Mouse (Mus musculus) midbrain, embryonic 14.5 days (tissue): ENCODE results near the gene Ppp1r12a. TPM values are rescaled to one million over a fixed set of nuclear protein-coding genes. Genes with fewer than 3 reads are reported as not detected.

Experiments
- ATAC-seq: fragments of 200-750 bp; cut with Nextera tagmentation; 2 replicates; pipeline ENCODE4 v1.8.0; 2017; ENCODE audit warnings: moderate number of reproducible peaks, moderate library complexity; ENCODE audit not compliant: low FRiP score, low TSS enrichment
- DNase-seq: peaks from one replicate; pipeline ENCODE4 v3.0.0-alpha.2; 2015
- H3K27ac ChIP-seq: fragments of 300-500 bp; sonication (generic); replicated peaks from 2 replicates; pipeline ENCODE4 v1.5.1; 2014; ENCODE audit warnings: mild to moderate bottlenecking, low read depth, low read length, moderate library complexity
- H3K27me3 ChIP-seq: fragments of 300-500 bp; sonication (generic); 2 replicates; pipeline ENCODE4 v1.6.1; 2014; ENCODE audit warnings: low read length, control low read depth, mixed read lengths; ENCODE audit not compliant: control insufficient read depth, insufficient read depth
- H3K36me3 ChIP-seq: fragments of 300-500 bp; sonication (generic); 2 replicates; pipeline ENCODE4 v1.6.1; 2014; ENCODE audit warnings: low read length, control low read depth; ENCODE audit not compliant: control insufficient read depth, insufficient read depth
- H3K4me1 ChIP-seq: fragments of 300-500 bp; sonication (generic); 2 replicates; pipeline ENCODE4 v1.6.1; 2014; ENCODE audit warnings: mild to moderate bottlenecking, antibody characterized with exemption, low read length, control low read depth; ENCODE audit not compliant: control insufficient read depth, insufficient read depth
- H3K4me2 ChIP-seq: fragments of 300-500 bp; sonication (generic); 2 replicates; pipeline ENCODE4 v1.6.1; 2014; ENCODE audit warnings: mild to moderate bottlenecking, low read length, moderate library complexity
- H3K4me3 ChIP-seq: fragments of 300-500 bp; sonication (generic); replicated peaks from 2 replicates; pipeline ENCODE4 v1.5.1; 2014; ENCODE audit warnings: low read depth, low read length
- H3K9ac ChIP-seq: fragments of 300-500 bp; sonication (generic); replicated peaks from 2 replicates; pipeline ENCODE4 v1.6.1; 2014; ENCODE audit warnings: mild to moderate bottlenecking, low read length, moderate library complexity
- H3K9me3 ChIP-seq: fragments of 300-500 bp; sonication (generic); 2 replicates; pipeline ENCODE4 v1.6.1; 2016; ENCODE audit warnings: low read length, control low read depth, mixed read lengths; ENCODE audit not compliant: control insufficient read depth
- WGBS: fragments of 180-500 bp; shearing (Covaris S2); extraction: QIAGEN DNeasy Blood & Tissue Kit; methylation state at CpG from one replicate; pipeline ENCODE4 v1.1.7; 2014; 5-methylcytosine and 5-hydroxymethylcytosine counted together
- polyA plus RNA-seq: library from polyadenylated mRNA; unstranded; fragments of >200 nt; fragmentation: Nextera tagmentation; extraction: Ambion mirVana; gene quantifications from 2 replicates; pipeline ENCODE4 v1.2.1, GENCODE M21; 2014

Ppp1r12a gene
- polyA plus RNA-seq, 1 experiment from 2014 or later = 76.2 TPM

DNA sequence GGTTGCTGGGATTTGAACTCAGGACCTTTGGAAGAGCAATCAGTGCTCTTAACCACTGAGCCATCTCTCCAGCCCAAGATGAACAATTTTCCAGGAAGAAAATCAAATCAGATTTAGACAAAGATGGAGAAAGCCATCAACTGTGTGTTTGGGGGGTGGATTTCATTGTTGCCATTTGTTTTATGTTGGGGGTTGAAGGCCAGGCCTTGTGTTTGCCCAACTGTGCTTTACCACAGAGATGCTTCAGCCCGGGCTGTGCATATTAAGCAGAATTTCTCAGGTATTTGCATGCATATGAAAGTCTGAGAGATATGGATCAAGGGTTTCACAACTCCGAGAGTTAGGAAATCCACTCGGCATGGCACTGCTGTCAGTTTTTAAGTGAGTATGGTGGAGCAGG lies 149.4 kb downstream of the Ppp1r12a start:
- WGBS = 91% methylated on average over 3 of the region's 3 CpGs
- no peak for ATAC-seq
- H3K27me3 ChIP-seq = no peaks in the 10 kb centered on the region
- no peaks in the 10 kb centered on the region for H3K4me1 ChIP-seq
- no peak overlapping the region for H3K9ac ChIP-seq
- H3K9me3 ChIP-seq = no peaks in the 10 kb centered on the region
- H3K4me2 ChIP-seq = no peak overlapping the region
- no peak overlapping the region for H3K27ac ChIP-seq
- no peak overlapping the region for H3K4me3 ChIP-seq
- H3K36me3 ChIP-seq = no peaks in the 10 kb centered on the region
- no peak for DNase-seq

GRCm38 (mm10) chr10:108313845-108314244 lies 151.9 kb downstream of the Ppp1r12a start:
- H3K4me3 ChIP-seq = no peak overlapping the region
- H3K9ac ChIP-seq = no peak overlapping the region
- ATAC-seq (no peak), DNase-seq (no peak)
- H3K9me3 ChIP-seq = no peaks in the 10 kb centered on the region
- no peak overlapping the region for H3K27ac ChIP-seq
- no peaks in the 10 kb centered on the region for H3K4me1 ChIP-seq
- 71% methylated on average over 6 of the region's 6 CpGs for WGBS
- H3K36me3 ChIP-seq = no peaks in the 10 kb centered on the region
- H3K27me3 ChIP-seq = no peaks in the 10 kb centered on the region
- no peak overlapping the region for H3K4me2 ChIP-seq

- ATAC-seq (no peak), DNase-seq (no peak)
- no peaks in the 10 kb centered on the region for H3K27me3 ChIP-seq
- no peak overlapping the region for H3K27ac ChIP-seq
- H3K4me3 ChIP-seq = no peak overlapping the region
- no peaks in the 10 kb centered on the region for H3K4me1 ChIP-seq
- WGBS = 92% methylated on average over 8 of the region's 8 CpGs
- no peak overlapping the region for H3K4me2 ChIP-seq
- H3K9ac ChIP-seq = no peak overlapping the region
- H3K9me3 ChIP-seq = no peaks in the 10 kb centered on the region
- H3K36me3 ChIP-seq = no peaks in the 10 kb centered on the region
Observed at GRCm38 (mm10) chr10:108314396-108314795, 152.4 kb downstream of the Ppp1r12a start.

GRCm38 (mm10) chr10:108315236-108315635 lies 153.2 kb downstream of the Ppp1r12a start:
- no peak overlapping the region for H3K4me3 ChIP-seq

DNA sequence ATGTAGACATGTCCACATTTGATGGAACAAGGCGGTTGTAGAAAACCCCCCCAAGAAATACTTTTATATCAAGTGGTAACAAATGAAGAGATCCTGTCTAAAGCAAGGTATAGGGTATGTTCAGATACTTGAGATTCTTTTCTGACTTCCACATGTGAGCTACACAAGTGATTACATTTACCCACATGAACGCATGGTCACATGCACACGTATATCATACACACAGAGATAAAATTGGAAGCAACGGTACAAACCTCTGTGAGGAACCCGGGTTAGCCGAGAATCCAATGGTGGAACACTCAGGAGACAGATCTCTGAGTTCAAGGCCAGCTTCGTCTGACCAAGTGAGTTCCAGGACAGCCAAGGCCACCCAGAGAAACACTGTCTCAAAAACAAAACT lies 166.4 kb downstream of the Ppp1r12a start:
- H3K4me2 ChIP-seq = no peak overlapping the region
- H3K9ac ChIP-seq = no peak overlapping the region
- no peaks in the 10 kb centered on the region for H3K36me3 ChIP-seq
- no peak for DNase-seq
- H3K4me3 ChIP-seq = no peak overlapping the region
- 0 out of 2 replicates have a peak, but pooled peaks cover 4% of the 10 kb centered on the region for H3K4me1 ChIP-seq
- H3K27me3 ChIP-seq = peaks cover 13% of the 10 kb centered on the region; the same call in 1 of the 2 replicates
- H3K9me3 ChIP-seq = no peaks in the 10 kb centered on the region
- WGBS = 93% methylated on average over 7 of the region's 7 CpGs
- ATAC-seq = no peak
- no peak overlapping the region for H3K27ac ChIP-seq

More at GRCm38 (mm10) chr10:108315236-108315635, 153.2 kb downstream of the Ppp1r12a start:
- H3K36me3 ChIP-seq = no peaks in the 10 kb centered on the region
- no peaks in the 10 kb centered on the region for H3K9me3 ChIP-seq
- DNase-seq = no peak
- no peak overlapping the region for H3K9ac ChIP-seq
- no peaks in the 10 kb centered on the region for H3K27me3 ChIP-seq
- no peak overlapping the region for H3K27ac ChIP-seq
- no peak overlapping the region for H3K4me2 ChIP-seq
- WGBS = 97% methylated on average over 7 of the region's 7 CpGs
- no peaks in the 10 kb centered on the region for H3K4me1 ChIP-seq
- ATAC-seq = no peak

DNA sequence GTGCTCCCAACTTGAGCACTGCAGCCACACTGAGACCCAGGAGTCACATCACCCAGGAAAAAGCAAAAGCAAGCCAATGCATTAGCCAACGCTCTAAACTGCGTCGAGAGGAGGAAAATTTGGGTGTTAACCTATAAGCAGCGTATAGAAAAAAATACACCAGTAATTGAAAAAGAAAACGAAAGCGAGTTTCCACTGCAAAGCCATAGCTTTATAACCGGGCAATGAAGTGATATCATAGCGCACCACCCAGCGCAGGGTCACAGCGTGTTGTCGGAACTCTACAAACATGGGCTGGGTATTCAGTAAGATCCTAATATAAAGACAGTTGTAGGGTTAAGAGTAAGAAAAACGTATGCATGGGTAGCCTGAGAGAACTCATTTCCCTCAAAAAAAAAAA lies 167.0 kb downstream of the Ppp1r12a start:
- ATAC-seq = no peak
- DNase-seq = no peak
- Histone ChIP-seq H3K9me3 (no peaks in the 10 kb centered on the region), H3K4me2 (no peak overlapping the region), H3K4me1 (0 out of 2 replicates have a peak, but pooled peaks cover 4% of the 10 kb centered on the region), H3K4me3 (no peak overlapping the region), H3K27ac (no peak overlapping the region), H3K36me3 (no peaks in the 10 kb centered on the region), H3K9ac (no peak overlapping the region), H3K27me3 (peaks cover 13% of the 10 kb centered on the region; the same call in 1 of the 2 replicates)
- WGBS = 90% methylated on average over 12 of the region's 12 CpGs

- DNase-seq = no peak
- Histone ChIP-seq H3K4me2 (no peak overlapping the region), H3K4me3 (no peak overlapping the region), H3K27ac (no peak overlapping the region), H3K9ac (no peak overlapping the region), H3K4me1 (0 out of 2 replicates have a peak, but pooled peaks cover 4% of the 10 kb centered on the region), H3K9me3 (no peaks in the 10 kb centered on the region), H3K36me3 (no peaks in the 10 kb centered on the region), H3K27me3 (peaks cover 13% of the 10 kb centered on the region; the same call in 1 of the 2 replicates)
- no peak for ATAC-seq
- WGBS = 86% methylated on average over 5 of the region's 5 CpGs
Observed at GRCm38 (mm10) chr10:108329771-108330170, 167.8 kb downstream of the Ppp1r12a start.

DNA sequence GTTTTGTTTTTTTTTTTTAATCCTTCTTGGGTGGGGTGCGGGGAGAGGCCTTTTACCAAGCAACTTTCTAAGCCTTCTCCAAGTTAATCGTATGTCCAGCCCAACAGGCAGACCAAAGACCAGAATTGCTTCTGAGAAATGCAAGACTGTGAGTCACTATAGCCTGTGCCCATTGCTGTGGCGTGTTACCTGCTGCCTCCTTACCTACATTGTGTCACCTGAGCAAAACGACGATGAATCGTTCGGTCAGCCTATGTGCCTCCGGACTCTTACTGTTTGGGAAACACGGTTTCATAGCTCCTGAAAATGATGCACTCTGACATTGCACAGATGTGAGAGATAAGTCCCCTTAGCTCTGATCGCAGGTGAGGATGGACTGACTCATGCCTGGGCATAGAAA lies 169.0 kb downstream of the Ppp1r12a start:
- ATAC-seq (no peak), DNase-seq (no peak)
- WGBS = 8% methylated on average over 10 of the region's 10 CpGs
- Histone ChIP-seq H3K27ac (no peak overlapping the region), H3K9me3 (no peaks in the 10 kb centered on the region), H3K27me3 (peaks cover 13% of the 10 kb centered on the region; the same call in 1 of the 2 replicates), H3K4me2 (peak overlapping the region; percentile 98), H3K4me1 (0 out of 2 replicates have a peak, but pooled peaks cover 4% of the 10 kb centered on the region), H3K36me3 (no peaks in the 10 kb centered on the region), H3K9ac (no peak overlapping the region), H3K4me3 (0 out of 2 replicates have a peak overlapping the region, but pooled peaks have one; percentile 9)

GRCm38 (mm10) chr10:108331784-108332561 lies 170.0 kb downstream of the Ppp1r12a start, which contains the start of gene Pawr:
TSS of gene Pawr (plus strand) at chr10:108332121.
- Histone ChIP-seq H3K36me3 (no peaks in the 10 kb centered on the region), H3K4me1 (0 out of 2 replicates have a peak, but pooled peaks cover 4% of the 10 kb centered on the region), H3K4me2 (peak within 1 kb of the TSS; percentile 98), H3K4me3 (peak within 1 kb of the TSS; percentile 72), H3K9ac (peak within 1 kb of the TSS; percentile 56), H3K27ac (peak within 1 kb of the TSS; percentile 37; the same call in 1 of the 2 replicates), H3K9me3 (no peaks in the 10 kb centered on the region), H3K27me3 (peaks cover 13% of the 10 kb centered on the region; the same call in 1 of the 2 replicates)
- DNase-seq (peak; percentile 76), ATAC-seq (peak; percentile 86)
- WGBS = under 1% methylated on average over 74 of the region's 85 CpGs
